21 mouse cellular contexts compared by ENCODE assay signal in the genomic region with DNA sequence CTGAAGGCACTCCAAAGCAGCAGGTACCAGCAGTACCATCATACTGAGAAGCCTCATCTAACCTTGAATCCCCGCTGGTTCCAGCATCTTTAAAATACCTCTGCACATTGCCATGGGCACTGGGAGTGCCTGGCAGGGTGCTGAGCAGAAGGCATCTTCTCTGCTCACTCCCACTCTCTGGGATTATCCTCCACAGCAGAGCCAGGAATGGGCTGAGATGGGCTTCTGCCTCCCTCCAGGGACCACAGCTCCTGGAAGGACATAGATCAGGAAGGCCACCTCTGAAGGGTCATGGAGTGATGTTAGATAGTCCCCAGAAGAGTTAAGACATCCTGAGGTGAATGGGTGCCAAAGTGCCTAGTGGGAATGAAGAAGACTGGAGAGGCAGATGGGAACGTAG. TPM values are rescaled to one million over a fixed set of nuclear protein-coding genes. Genes with fewer than 3 reads are reported as not detected.
DNase-seq lines count a peak whose midpoint lies in the region; ATAC-seq and TF ChIP-seq lines count a peak whose summit lies in the region.
"Had no signal": no experiment of that assay in that cellular context is flagged by ENCODE, and none has a peak within 500 bp of the region (broad histone marks: within the 10 kb centered on the region; RNA-seq: fewer than 3 reads in every experiment).

No protein-coding gene starts in this region.

- H3K27me3 ChIP-seq in megakaryocyte, embryonic 14.5 days (replicated peaks), result peaks cover 9% of the 10 kb centered on the region
- H3K27me3 ChIP-seq: forebrain, embryonic 13.5 days; heart, embryonic 15.5 days; hindbrain, embryonic 13.5 days had no signal

- intact Hi-C loops in left cerebral cortex, postnatal 36 days (cut with DNase I), result no loop called here
- intact Hi-C loops in left cerebral cortex, postnatal 10 days (cut with DNase I), result no loop called here

- H3K9me3 ChIP-seq in megakaryocyte, embryonic 14.5 days, result peaks cover 11% of the 10 kb centered on the region
- H3K9me3 ChIP-seq: embryonic facial prominence, embryonic 10.5 days; forebrain, embryonic 13.5 days; heart, embryonic 15.5 days; hindbrain, embryonic 13.5 days had no signal

- H3K27ac ChIP-seq in cortical plate, adult 2 months (ENCODE audit: insufficient read depth, low read length), result peak overlapping the region; percentile 36; the same call in 1 of the 2 replicates
- H3K27ac ChIP-seq: embryonic facial prominence, embryonic 10.5 days; forebrain, embryonic 13.5 days; heart, adult 2 months; heart, embryonic 15.5 days; hindbrain, embryonic 13.5 days had no signal

- H3K4me1 ChIP-seq in megakaryocyte, embryonic 14.5 days, result peaks cover 63% of the 10 kb centered on the region
- peaks cover 4% of the 10 kb centered on the region for H3K4me1 ChIP-seq in cortical plate, adult 2 months (ENCODE audit: control insufficient read depth, insufficient read depth, low read length)
- H3K4me1 ChIP-seq: embryonic facial prominence, embryonic 10.5 days; forebrain, embryonic 13.5 days had no signal

- peak; percentile 52 to 54 for DNase-seq in frontal cortex, postnatal 36 days (ENCODE audit: low spot score in 2 of 2)
- no peak for DNase-seq in frontal cortex, postnatal 10 days (ENCODE audit: low spot score in 2 of 2)
- peak; percentile 43 to 74 for DNase-seq in left cerebral cortex, postnatal 36 days (ENCODE audit: low spot score in 2 of 2)
- DNase-seq in left cerebral cortex, postnatal 10 days (ENCODE audit: extremely low spot score in 1 of 2, low spot score in 2 of 2), result no peak
- DNase-seq in adrenal gland, adult 18-20 months (ENCODE audit: low spot score in 2 of 2), result no peak
- DNase-seq: adrenal gland, postnatal 14 days; cerebellum, adult 18-20 months; cerebellum, adult 9-11 months; cerebellum, postnatal 36 days; forebrain, postnatal 0 days; gastrocnemius, postnatal 14 days; heart, adult 2 months; heart, postnatal 14 days had no signal

- no peak for ATAC-seq in megakaryocyte, adult 5-6 weeks (ENCODE audit: poor library complexity, severe bottlenecking)
- ATAC-seq: forebrain, embryonic 13.5 days; forebrain, postnatal 0 days had no signal

- no peak for TF ChIP-seq POLR2A in cortical plate, adult 2 months (IDR thresholded peaks at IDR 0.05; ENCODE audit: extremely low read depth, insufficient read depth, low read length)

- no peak for TF ChIP-seq CTCF in cortical plate, adult 2 months (IDR thresholded peaks at IDR 0.05; ENCODE audit: extremely low read depth, insufficient read depth, low read length)

- H3K36me3 ChIP-seq in megakaryocyte, embryonic 14.5 days (replicated peaks; ENCODE audit: low read length), result peaks cover 40% of the 10 kb centered on the region
- H3K36me3 ChIP-seq: embryonic facial prominence, embryonic 10.5 days had no signal

- peak overlapping the region; percentile 33 for H3K4me3 ChIP-seq in megakaryocyte, embryonic 14.5 days (replicated peaks)
- H3K4me3 ChIP-seq in cortical plate, adult 2 months (ENCODE audit: insufficient read depth, low read length), result no peak overlapping the region
- H3K4me3 ChIP-seq: embryonic facial prominence, embryonic 10.5 days; forebrain, embryonic 13.5 days; heart, adult 2 months; heart, embryonic 15.5 days; hindbrain, embryonic 13.5 days had no signal

RNA-seq across cellular contexts. Expression of a gene that starts 17.2 kb away (rescaled TPM):
- 10 to 100 TPM; 27.3 to 33.7 TPM for total RNA-seq in left cerebral cortex, postnatal 36 days (2021)
- total RNA-seq in left cerebral cortex, postnatal 10 days (2021), result 10 to 100 TPM; 18.7 to 22.9 TPM
- polyA plus RNA-seq in megakaryocyte, embryonic 14.5 days (2012; ENCODE audit: insufficient read depth, low replicate concordance), result 3.3 and 17.4 TPM in 2 replicates
- 0.14 and 0.33 TPM in 2 replicates for total RNA-seq in megakaryocyte, adult 5-6 weeks (2015)
- 0.24 and 1.2 TPM in 2 replicates for total RNA-seq in megakaryocyte, adult 5-6 weeks (2017)
- polyA plus RNA-seq in cortical plate, adult 2 months (2012; rRNA removed), result 34.5 and 36.4 TPM in 2 replicates
- total RNA-seq in adrenal gland, adult 18-20 months (2021), result 1 to 10 TPM; 5.4 to 6.6 TPM

RNA-seq across cellular contexts. Expression of a gene that starts 27.9 kb away (rescaled TPM):
- 1 to 10 TPM; 3.7 to 8.8 TPM for total RNA-seq in left cerebral cortex, postnatal 36 days (2021)
- 1 to 10 TPM; 1.2 to 2.3 TPM for total RNA-seq in left cerebral cortex, postnatal 10 days (2021)
- polyA plus RNA-seq in megakaryocyte, embryonic 14.5 days (2012; ENCODE audit: insufficient read depth, low replicate concordance), result 43.5 and 60.3 TPM in 2 replicates
- 14.4 and 14.7 TPM in 2 replicates for total RNA-seq in megakaryocyte, adult 5-6 weeks (2015)
- 11.7 and 13.1 TPM in 2 replicates for total RNA-seq in megakaryocyte, adult 5-6 weeks (2017)
- polyA plus RNA-seq in cortical plate, adult 2 months (2012; rRNA removed), result 3.2 and 3.7 TPM in 2 replicates
- 1 to 10 TPM in 1 of 2 experiments, under 1 TPM in 1; 0.99 to 2.1 TPM for total RNA-seq in adrenal gland, adult 18-20 months (2021)
- polyA plus RNA-seq: C2C12 had no signal

RNA-seq across cellular contexts. Expression of a gene that starts 38.3 kb away (rescaled TPM):
- 100 to 1,000 TPM; 257 to 259 TPM for total RNA-seq in left cerebral cortex, postnatal 36 days (2021)
- total RNA-seq in left cerebral cortex, postnatal 10 days (2021), result 100 to 1,000 TPM; 274 to 285 TPM
- polyA plus RNA-seq in megakaryocyte, embryonic 14.5 days (2012; ENCODE audit: insufficient read depth, low replicate concordance), result 20.7 and 115 TPM in 2 replicates
- 26.9 and 27.2 TPM in 2 replicates for total RNA-seq in megakaryocyte, adult 5-6 weeks (2015)
- total RNA-seq in megakaryocyte, adult 5-6 weeks (2017), result 11.5 and 13.9 TPM in 2 replicates
- polyA plus RNA-seq in cortical plate, adult 2 months (2012; rRNA removed), result 97.6 and 99.1 TPM in 2 replicates
- 100 to 1,000 TPM in 1 of 2 experiments, 10 to 100 TPM in 1; 94.4 to 102 TPM for total RNA-seq in adrenal gland, adult 18-20 months (2021)

Comparison
In these comparisons a context has a peak if more than half of its experiments do, and no peak if none do; other contexts are left out.
1. DNase-seq: peak in frontal cortex, postnatal 36 days (2 of 2) and left cerebral cortex, postnatal 36 days (2 of 2); none in frontal cortex, postnatal 10 days (0 of 2), left cerebral cortex, postnatal 10 days (0 of 2) and adrenal gland, adult 18-20 months (0 of 2).